Mouse (Mus musculus) intestine, embryonic 15.5 days (tissue): ENCODE measurements at regions not wholly inside any gene's neighbourhood (a gene's known extent, or its start where the extent isn't known, plus 50 kb on each side); places are given as distances from the start of the nearest gene placed in this dataset.

Source experiments
- ATAC-seq: fragments of 200-750 bp; cut with Nextera tagmentation; 2 replicates; pipeline ENCODE4 v1.8.0; 2017; ENCODE audit warnings: moderate TSS enrichment, moderate library complexity
- H3K27ac ChIP-seq: fragments of 300-500 bp; sonication (generic); 2 replicates; pipeline ENCODE4 v1.5.1; 2015; ENCODE audit warnings: mild to moderate bottlenecking, inconsistent platforms
- H3K27me3 ChIP-seq: fragments of 300-500 bp; sonication (generic); replicated peaks from 2 replicates; pipeline ENCODE4 v1.6.1; 2015; ENCODE audit warnings: inconsistent platforms
- H3K36me3 ChIP-seq: fragments of 300-500 bp; sonication (generic); 2 replicates; pipeline ENCODE4 v1.6.1; 2015; ENCODE audit warnings: inconsistent platforms
- H3K4me1 ChIP-seq: fragments of 300-500 bp; sonication (generic); replicated peaks from 2 replicates; pipeline ENCODE4 v1.6.1; 2015; ENCODE audit warnings: inconsistent platforms
- H3K4me2 ChIP-seq: fragments of 300-500 bp; sonication (generic); replicated peaks from 2 replicates; pipeline ENCODE4 v1.6.1; 2015; ENCODE audit warnings: mild to moderate bottlenecking, inconsistent platforms
- H3K4me3 ChIP-seq: fragments of 300-500 bp; sonication (generic); replicated peaks from 2 replicates; pipeline ENCODE4 v1.5.1; 2015; ENCODE audit warnings: inconsistent platforms
- H3K9ac ChIP-seq: fragments of 300-500 bp; sonication (generic); 2 replicates; pipeline ENCODE4 v1.6.1; 2015; ENCODE audit warnings: inconsistent platforms
- H3K9me3 ChIP-seq: fragments of 300-500 bp; sonication (generic); 2 replicates; pipeline ENCODE4 v1.6.1; 2016; ENCODE audit warnings: inconsistent platforms
- WGBS: fragments of 180-500 bp; shearing (Covaris S2); methylation state at CpG from one replicate; pipeline ENCODE4 v1.1.7; 2015; 5-methylcytosine and 5-hydroxymethylcytosine counted together

DNA sequence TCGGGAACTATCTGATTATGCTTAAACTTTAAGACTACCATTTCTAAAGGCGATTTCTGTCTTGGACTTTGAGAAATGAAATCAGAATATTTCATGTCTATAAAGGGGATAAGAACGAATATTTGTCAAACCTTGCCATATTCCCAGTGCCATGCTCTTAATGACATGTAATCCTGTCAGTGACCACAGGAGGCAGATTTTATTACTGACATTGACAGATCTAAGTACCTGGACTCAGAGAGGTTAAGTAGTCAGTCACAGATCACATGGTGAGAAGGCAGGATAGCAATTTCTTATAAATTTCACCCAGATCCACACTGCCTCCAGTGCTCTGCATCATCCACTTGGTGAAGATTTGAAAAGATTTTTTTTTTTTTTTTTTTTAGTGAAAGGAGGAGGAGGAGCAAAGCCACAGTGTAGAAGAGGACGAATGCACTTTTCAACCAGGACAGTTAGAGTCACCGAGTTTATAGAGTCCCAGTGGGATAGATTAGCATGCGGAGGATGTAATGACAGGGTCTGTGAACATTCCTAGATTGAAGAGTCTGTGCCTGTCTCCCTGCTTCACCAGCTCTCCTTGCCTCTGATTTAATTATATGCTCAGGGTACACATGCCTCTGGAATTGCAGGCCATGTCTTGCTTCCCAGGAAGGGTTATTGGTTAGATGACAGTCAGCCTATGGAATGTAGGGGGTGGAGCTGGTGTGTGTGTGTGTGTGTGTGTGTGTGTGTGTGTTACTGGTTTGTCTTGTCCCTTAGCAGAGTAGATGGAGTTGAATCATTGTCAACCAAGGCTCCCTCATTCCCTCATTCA is 1379.7 kb downstream of the Gsdmc2 start:
- Histone ChIP-seq H3K4me3 (no peak overlapping the region), H3K36me3 (no peaks in the 10 kb centered on the region), H3K4me2 (no peak overlapping the region), H3K9me3 (no peaks in the 10 kb centered on the region), H3K27ac (no peak overlapping the region), H3K9ac (no peak overlapping the region), H3K4me1 (no peaks in the 10 kb centered on the region), H3K27me3 (no peaks in the 10 kb centered on the region)
- ATAC-seq, result no peak
- 84% methylated on average over 6 of the region's 6 CpGs for WGBS

DNA sequence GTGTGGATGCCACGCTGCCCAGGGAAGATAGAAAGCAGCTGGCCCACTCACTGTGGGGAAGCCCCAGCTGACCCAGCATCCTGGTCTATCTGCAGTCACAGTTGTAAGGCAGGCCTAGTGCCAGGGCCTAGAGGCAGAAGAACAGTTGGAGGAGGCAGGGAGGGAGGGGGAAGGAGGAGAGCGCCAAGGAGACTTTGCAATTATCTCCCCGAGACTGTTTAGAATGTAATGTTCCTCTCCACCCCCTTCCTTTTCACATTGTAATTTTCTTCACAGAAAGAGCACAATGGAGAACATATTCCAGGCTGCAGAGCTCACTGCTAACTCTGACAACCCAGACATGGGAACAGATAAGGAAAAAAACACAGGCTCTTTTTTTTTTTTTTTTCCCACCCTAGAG is 1382.3 kb downstream of the Gsdmc2 start:
- no peaks in the 10 kb centered on the region for H3K27me3 ChIP-seq
- no peak overlapping the region for H3K9ac ChIP-seq
- no peaks in the 10 kb centered on the region for H3K36me3 ChIP-seq
- 34% methylated on average over 3 of the region's 3 CpGs for WGBS
- H3K4me3 ChIP-seq, result no peak overlapping the region
- ATAC-seq, result no peak
- H3K4me2 ChIP-seq, result no peak overlapping the region
- H3K27ac ChIP-seq, result no peak overlapping the region
- no peaks in the 10 kb centered on the region for H3K9me3 ChIP-seq
- no peaks in the 10 kb centered on the region for H3K4me1 ChIP-seq

DNA sequence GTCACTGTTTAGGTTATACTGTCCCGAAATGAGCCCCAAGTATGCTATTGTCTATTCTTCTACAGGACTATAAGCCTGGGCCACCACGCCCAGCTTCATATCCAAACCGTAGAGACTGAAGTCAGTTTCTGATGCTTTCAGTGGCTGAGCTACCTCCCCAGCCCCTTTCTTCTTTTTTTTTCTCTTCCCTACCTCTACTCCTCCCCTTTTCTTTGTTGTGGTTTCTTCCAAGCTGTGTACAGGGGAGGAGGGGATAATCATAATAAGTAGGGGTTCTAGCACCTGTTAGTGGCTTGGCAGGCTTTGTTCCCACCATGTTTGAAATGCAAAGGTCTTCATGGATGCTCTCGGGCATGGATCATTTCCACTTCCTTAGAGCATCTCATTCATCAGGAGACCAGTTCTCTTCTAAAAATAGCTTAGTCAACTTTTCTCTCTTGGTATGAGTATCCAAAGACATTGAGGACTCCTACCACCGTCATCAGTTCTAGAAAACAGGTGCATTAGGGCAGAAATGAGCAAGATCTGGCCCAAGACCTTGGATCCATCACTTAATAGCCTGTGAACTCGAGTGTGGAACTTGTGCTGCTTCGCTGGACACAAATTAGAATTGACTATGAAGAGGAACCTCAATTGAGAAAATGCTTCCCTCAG is 1383.5 kb downstream of the Gsdmc2 start:
- Histone ChIP-seq H3K27ac (no peak overlapping the region), H3K9ac (no peak overlapping the region), H3K36me3 (no peaks in the 10 kb centered on the region), H3K4me1 (no peaks in the 10 kb centered on the region), H3K27me3 (no peaks in the 10 kb centered on the region), H3K4me2 (no peak overlapping the region), H3K9me3 (no peaks in the 10 kb centered on the region), H3K4me3 (no peak overlapping the region)
- no peak for ATAC-seq
- 87% methylated on average over 7 of the region's 7 CpGs for WGBS

DNA sequence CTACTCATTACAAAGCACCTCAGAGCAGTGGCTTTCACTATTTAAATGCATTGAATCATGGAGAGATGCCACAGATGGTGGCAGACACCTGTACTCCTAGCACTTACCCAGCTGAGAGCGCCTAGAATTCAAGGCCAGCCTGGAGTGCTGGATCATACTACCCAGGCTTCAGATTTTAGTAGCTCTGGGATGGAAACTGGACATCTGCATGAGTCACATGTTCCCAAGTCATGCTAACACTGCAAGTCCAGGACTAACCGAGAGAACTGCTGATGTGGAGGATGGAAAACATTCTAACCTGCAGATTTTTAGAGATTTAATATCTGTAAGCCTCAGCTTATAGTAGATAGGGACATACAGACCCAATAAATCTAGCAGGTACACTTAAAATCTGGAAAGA is 1384.3 kb downstream of the Gsdmc2 start:
- Histone ChIP-seq H3K9ac (no peak overlapping the region), H3K27me3 (no peaks in the 10 kb centered on the region), H3K27ac (no peak overlapping the region), H3K4me2 (no peak overlapping the region), H3K4me1 (no peaks in the 10 kb centered on the region), H3K36me3 (no peaks in the 10 kb centered on the region), H3K9me3 (no peaks in the 10 kb centered on the region), H3K4me3 (no peak overlapping the region)
- WGBS, result 84% methylated on average over 2 of the region's 2 CpGs
- ATAC-seq, result no peak

DNA sequence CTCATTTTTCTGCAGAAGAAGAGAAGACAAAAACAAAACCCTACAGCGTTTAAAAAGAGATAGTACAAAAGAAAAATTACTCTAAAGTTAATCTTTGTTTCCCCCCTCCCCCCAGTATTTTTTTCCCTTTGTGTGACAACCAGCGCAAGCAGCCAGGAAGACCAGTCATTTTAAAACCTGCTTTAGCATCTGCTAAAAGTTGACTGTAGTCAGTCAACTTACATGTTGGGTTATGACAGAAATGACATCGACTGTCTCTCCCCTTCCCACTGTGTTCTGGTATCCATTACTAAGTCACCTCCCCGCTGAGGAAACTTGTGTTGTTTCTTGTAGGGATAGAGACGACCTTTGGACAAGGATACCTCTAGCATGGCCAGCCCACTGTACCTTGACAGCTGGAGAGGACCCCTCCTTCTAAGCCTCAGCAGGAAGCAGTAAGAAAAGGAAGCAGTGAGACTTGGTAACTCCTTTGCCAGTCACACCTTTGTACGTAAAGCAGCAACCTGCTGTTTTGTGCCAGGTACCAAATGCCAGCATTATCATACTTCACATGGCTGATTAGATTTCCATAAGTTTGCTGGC is 1384.9 kb downstream of the Gsdmc2 start:
- peak; percentile 49; the same call in 1 of the 2 replicates for ATAC-seq
- H3K36me3 ChIP-seq, result no peaks in the 10 kb centered on the region
- no peaks in the 10 kb centered on the region for H3K9me3 ChIP-seq
- H3K9ac ChIP-seq, result no peak overlapping the region
- H3K27me3 ChIP-seq, result no peaks in the 10 kb centered on the region
- H3K4me1 ChIP-seq, result no peaks in the 10 kb centered on the region
- no peak overlapping the region for H3K4me3 ChIP-seq
- 64% methylated on average over 6 of the region's 6 CpGs for WGBS
- H3K4me2 ChIP-seq, result no peak overlapping the region
- H3K27ac ChIP-seq, result no peak overlapping the region

DNA sequence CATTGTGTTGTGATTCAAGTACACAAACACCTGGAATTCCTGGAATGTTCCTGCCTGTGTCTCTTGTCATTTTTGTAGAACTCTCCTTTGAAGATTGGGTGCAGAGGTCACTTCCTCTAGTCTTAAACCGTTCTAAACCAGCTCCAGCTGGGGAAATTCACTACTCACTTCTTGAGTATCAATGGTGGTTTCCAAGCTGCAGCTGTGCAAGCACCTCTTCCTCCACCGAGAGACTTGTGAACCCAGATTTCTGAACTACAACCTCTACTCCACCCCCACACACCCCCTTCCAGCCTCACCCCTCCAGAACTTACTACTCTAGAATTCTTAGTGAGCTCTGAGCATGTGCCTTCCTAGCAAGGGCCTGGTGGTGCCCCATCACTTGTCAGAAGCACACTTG is 1387.0 kb downstream of the Gsdmc2 start:
- no peak overlapping the region for H3K4me3 ChIP-seq
- no peaks in the 10 kb centered on the region for H3K27me3 ChIP-seq
- H3K4me2 ChIP-seq, result no peak overlapping the region
- H3K4me1 ChIP-seq, result no peaks in the 10 kb centered on the region
- ATAC-seq, result no peak
- no peak overlapping the region for H3K27ac ChIP-seq
- no peak overlapping the region for H3K9ac ChIP-seq
- H3K9me3 ChIP-seq, result no peaks in the 10 kb centered on the region
- WGBS, result 32% methylated on average over 2 of the region's 2 CpGs
- H3K36me3 ChIP-seq, result no peaks in the 10 kb centered on the region

DNA sequence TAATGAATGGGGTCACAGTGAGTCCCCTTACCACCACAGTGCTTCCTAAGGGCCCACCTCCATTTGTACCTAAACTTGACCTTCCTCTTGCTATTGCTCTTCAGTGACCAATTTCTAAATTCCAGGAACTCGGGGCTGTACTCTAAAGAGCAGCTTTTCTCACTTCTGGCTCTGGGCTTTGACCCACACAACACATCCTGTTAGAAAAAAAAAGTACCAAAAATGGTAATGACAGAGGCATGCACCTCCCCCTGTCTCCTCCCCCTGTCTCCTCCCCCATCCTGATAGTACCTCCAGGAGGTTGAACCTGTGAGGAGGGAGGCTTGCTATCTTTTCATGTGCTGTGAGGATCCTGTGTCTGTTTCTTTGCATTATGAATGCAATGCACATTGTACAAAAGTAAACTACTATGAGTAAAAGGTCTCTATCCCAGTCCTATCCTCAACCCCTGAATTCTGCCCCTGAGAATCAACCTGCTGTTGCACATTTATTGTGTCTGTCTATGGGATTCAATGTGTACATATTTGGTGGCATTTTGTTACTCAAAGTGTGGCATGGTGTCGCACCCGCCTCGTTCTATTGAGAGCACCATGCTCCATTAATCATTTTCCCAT is 1387.8 kb downstream of the Gsdmc2 start:
- 73% methylated on average over 4 of the region's 4 CpGs for WGBS
- no peaks in the 10 kb centered on the region for H3K4me1 ChIP-seq
- H3K36me3 ChIP-seq, result no peaks in the 10 kb centered on the region

DNA sequence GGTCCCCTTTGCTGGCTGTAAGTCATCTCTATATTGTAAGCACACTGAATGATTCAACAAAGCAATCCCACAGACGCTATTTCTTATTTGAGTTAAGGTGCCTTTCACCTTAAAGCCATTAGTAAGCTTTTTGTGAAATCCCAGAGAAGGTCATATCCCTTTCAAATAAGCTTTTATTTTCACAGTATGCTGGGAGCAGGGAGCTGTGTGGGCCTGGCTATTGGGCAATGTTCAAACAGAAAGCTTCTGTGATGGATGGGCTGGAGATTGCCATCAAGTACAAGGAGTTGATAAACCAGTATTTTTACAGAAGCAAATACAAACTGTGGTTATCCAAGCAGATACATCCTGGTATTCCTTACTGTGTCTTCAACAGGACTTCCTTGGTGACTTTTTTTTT is 1389.0 kb downstream of the Gsdmc2 start:
- H3K9ac ChIP-seq, result no peak overlapping the region
- no peaks in the 10 kb centered on the region for H3K36me3 ChIP-seq
- H3K27ac ChIP-seq, result no peak overlapping the region
- no peaks in the 10 kb centered on the region for H3K4me1 ChIP-seq
- no peaks in the 10 kb centered on the region for H3K9me3 ChIP-seq
- no peak for ATAC-seq
- no peak overlapping the region for H3K4me2 ChIP-seq
- no peak overlapping the region for H3K4me3 ChIP-seq
- no peaks in the 10 kb centered on the region for H3K27me3 ChIP-seq
- 33% methylated on average over 1 of the region's 1 CpGs for WGBS

More for the DNA sequence above, 1387.8 kb downstream of the Gsdmc2 start:
- ATAC-seq, result no peak
- H3K27me3 ChIP-seq, result no peaks in the 10 kb centered on the region
- no peak overlapping the region for H3K9ac ChIP-seq
- H3K27ac ChIP-seq, result no peak overlapping the region
- H3K4me2 ChIP-seq, result no peak overlapping the region
- H3K4me3 ChIP-seq, result no peak overlapping the region
- H3K9me3 ChIP-seq, result no peaks in the 10 kb centered on the region

DNA sequence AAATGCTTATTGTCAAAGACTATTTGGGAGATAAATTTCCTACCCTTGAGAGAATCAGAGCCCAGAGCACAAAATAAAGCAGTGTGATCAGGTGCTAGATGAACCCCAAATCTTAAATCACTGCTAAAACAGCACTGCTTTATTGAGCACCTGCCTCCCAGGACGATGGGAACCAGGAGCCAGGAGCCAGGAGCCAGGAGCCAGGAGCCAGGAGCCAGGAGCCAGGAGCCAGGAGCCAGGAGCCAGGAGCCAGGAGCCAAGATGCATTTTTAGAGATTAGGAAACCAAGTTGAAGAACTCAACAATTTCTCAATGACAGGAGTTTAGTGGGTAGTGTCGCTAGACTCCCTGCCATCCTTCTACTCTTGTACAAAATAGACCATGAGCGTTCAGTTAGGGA is 1396.9 kb downstream of the Gsdmc2 start:
- Histone ChIP-seq H3K27ac (no peak overlapping the region), H3K27me3 (no peaks in the 10 kb centered on the region), H3K4me2 (no peak overlapping the region), H3K4me1 (no peaks in the 10 kb centered on the region), H3K36me3 (no peaks in the 10 kb centered on the region), H3K9ac (no peak overlapping the region), H3K4me3 (no peak overlapping the region), H3K9me3 (no peaks in the 10 kb centered on the region)
- WGBS, result 86% methylated on average over 3 of the region's 3 CpGs
- no peak for ATAC-seq

DNA sequence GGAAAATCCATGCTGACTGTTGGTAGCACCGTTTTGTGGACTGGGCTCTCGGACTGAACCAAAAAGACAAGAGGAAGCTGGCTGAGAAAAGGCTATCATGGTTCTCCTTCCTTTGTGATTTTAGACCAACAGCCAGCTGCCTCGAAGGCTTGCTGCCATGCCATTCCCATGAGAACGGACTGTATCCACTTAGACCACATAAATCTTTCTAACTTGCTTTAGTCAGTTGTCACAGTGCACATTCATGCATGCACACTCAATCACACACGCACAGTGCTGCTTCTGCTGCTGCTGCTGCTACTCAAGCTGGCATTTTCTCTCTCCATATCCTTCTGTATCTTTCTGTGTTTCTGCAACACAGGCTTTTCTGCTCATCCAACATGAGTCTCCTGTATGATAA is 1405.8 kb downstream of the Gsdmc2 start:
- 66% methylated on average over 5 of the region's 5 CpGs for WGBS
- Histone ChIP-seq H3K4me2 (no peak overlapping the region), H3K4me3 (no peak overlapping the region), H3K9me3 (no peaks in the 10 kb centered on the region), H3K36me3 (no peaks in the 10 kb centered on the region), H3K9ac (no peak overlapping the region), H3K27me3 (no peaks in the 10 kb centered on the region), H3K27ac (no peak overlapping the region), H3K4me1 (no peaks in the 10 kb centered on the region)
- ATAC-seq, result no peak

DNA sequence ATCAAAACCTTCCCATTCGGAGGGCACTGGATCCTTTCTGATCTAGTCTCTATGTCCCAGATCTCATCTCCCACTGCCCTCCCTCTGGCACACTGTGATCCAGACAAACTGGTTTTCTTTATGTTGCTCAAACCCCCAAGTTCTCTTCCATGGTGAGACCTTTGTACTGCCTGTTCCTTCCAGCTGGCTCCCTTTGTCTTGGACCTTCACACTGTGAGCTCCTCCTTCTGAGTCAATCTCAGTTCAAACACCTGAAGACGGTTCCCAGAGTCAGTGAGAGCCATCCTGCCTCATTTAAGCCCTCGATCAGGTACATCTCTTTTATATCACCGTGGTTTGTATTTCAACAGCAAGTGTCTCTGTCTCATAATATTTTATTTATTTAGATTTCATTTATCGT is 1408.3 kb downstream of the Gsdmc2 start:
- no peaks in the 10 kb centered on the region for H3K9me3 ChIP-seq
- WGBS, result 88% methylated on average over 5 of the region's 5 CpGs

DNA sequence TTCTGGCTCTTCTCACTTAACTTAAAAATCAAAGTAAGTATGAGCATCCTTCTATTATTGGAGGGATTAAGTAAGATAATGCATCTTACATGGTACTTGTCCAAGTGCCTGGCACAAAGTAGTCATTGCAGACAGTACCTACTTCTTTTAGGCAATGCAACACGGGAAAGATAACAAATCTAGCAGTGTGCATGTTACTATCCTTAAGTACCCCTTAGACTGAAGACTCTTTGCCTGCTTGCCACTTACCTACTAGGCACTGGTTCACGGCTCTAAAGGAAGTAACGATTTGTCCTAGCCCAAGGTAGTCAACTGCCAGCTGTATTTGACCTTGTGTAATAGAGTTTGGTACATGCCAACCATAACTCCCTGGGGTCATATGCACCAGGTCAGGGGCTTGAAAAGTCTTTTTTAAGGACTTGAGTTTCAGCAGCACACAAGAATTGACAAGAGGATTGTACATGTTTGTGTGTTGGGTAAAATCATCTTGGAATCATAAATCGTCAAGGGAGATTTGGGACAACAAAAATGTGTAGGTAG is 1409.8 kb downstream of the Gsdmc2 start:
- no peaks in the 10 kb centered on the region for H3K27me3 ChIP-seq
- 94% methylated on average over 4 of the region's 4 CpGs for WGBS
- H3K4me3 ChIP-seq, result no peak overlapping the region
- H3K9me3 ChIP-seq, result no peaks in the 10 kb centered on the region
- H3K4me1 ChIP-seq, result no peaks in the 10 kb centered on the region
- no peak overlapping the region for H3K27ac ChIP-seq
- no peak overlapping the region for H3K9ac ChIP-seq
- no peak overlapping the region for H3K4me2 ChIP-seq
- H3K36me3 ChIP-seq, result no peaks in the 10 kb centered on the region
- ATAC-seq, result no peak

More for the DNA sequence above, 1408.3 kb downstream of the Gsdmc2 start:
- Histone ChIP-seq H3K27me3 (no peaks in the 10 kb centered on the region), H3K36me3 (no peaks in the 10 kb centered on the region), H3K4me3 (no peak overlapping the region), H3K9ac (no peak overlapping the region), H3K4me1 (no peaks in the 10 kb centered on the region), H3K4me2 (no peak overlapping the region), H3K27ac (no peak overlapping the region)
- no peak for ATAC-seq
